Mouse (Mus musculus) lung, embryonic 16.5 days (tissue): ENCODE data around the gene Pabpc4. TPM values are rescaled to one million over a fixed set of nuclear protein-coding genes. Genes with fewer than 3 reads are reported as not detected.
"Not testable (repeated sequence)": the region's sequence is repeated elsewhere in the genome, so short reads cannot be mapped to it uniquely, and the experiment has no call there.

Experiments
- ATAC-seq: fragments of 200-750 bp; cut with Nextera tagmentation; 2 replicates; pipeline ENCODE4 v1.8.0; 2017; ENCODE audit warnings: low read depth, mild to moderate bottlenecking, moderate library complexity
- H3K27ac ChIP-seq: fragments of 300-500 bp; sonication (generic); 2 replicates; pipeline ENCODE4 v1.5.1; 2014; ENCODE audit warnings: mild to moderate bottlenecking, control low read depth, low read length
- H3K27me3 ChIP-seq: fragments of 300-500 bp; sonication (generic); 2 replicates; pipeline ENCODE4 v1.6.1; 2014; ENCODE audit warnings: low read depth, low read length, mixed read lengths; ENCODE audit not compliant: control insufficient read depth, insufficient read depth
- H3K36me3 ChIP-seq: fragments of 300-500 bp; sonication (generic); 2 replicates; pipeline ENCODE4 v1.6.1; 2014; ENCODE audit warnings: low read length; ENCODE audit not compliant: control insufficient read depth, insufficient read depth
- H3K4me1 ChIP-seq: fragments of 300-500 bp; sonication (generic); replicated peaks from 2 replicates; pipeline ENCODE4 v1.6.1; 2014; ENCODE audit warnings: low read length, mixed read lengths; ENCODE audit not compliant: control insufficient read depth, insufficient read depth
- H3K4me2 ChIP-seq: fragments of 300-500 bp; sonication (generic); 2 replicates; pipeline ENCODE4 v1.6.1; 2014; ENCODE audit warnings: low read depth, low read length, control low read depth
- H3K4me3 ChIP-seq: fragments of 300-500 bp; sonication (generic); 2 replicates; pipeline ENCODE4 v1.5.1; 2014; ENCODE audit warnings: mild to moderate bottlenecking, low read length, control low read depth
- H3K9ac ChIP-seq: fragments of 300-500 bp; sonication (generic); 2 replicates; pipeline ENCODE4 v1.6.1; 2014; ENCODE audit warnings: low read length, control low read depth
- H3K9me3 ChIP-seq: fragments of 300-500 bp; sonication (generic); 2 replicates; pipeline ENCODE4 v1.6.1; 2016; ENCODE audit warnings: low read length; ENCODE audit not compliant: control insufficient read depth
- WGBS: fragments of 180-500 bp; shearing (Covaris S2); extraction: QIAGEN DNeasy Blood & Tissue Kit; methylation state at CpG from one replicate; pipeline ENCODE4 v1.1.7; 2014; 5-methylcytosine and 5-hydroxymethylcytosine counted together
- polyA plus RNA-seq: library from polyadenylated mRNA; unstranded; fragments of >200 nt; fragmentation: Nextera tagmentation; extraction: Ambion mirVana; gene quantifications from 2 replicates; pipeline ENCODE4 v1.2.1, GENCODE M21; 2015

The Pabpc4 gene
- polyA plus RNA-seq, 1 experiment from 2014 or later, result 25.4 TPM

DNA sequence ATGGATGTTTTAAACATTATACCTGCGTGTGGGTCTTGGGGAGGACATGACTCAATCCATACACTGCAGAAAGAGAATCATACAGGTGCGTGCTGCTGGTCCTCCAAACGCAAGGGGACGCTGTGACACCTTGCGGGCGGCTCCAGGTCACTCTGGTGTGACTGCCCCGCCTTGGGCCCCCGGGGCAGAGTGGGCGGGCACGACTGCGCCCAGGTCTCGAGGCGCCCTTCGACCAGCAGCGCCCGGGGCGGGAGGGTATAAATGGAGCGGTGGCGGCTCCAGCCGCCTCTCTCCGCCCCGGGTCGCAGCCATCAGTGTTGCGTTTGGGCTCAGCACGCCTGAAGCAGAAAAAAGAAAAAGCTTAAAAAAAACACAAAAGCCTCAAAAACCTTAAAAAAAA, 20.3 kb downstream of the Pabpc4 start:
- peak overlapping the region; percentile 50 for H3K4me3 ChIP-seq
- WGBS, result under 1% methylated on average over 25 of the region's 25 CpGs
- peak; percentile 97 for ATAC-seq
- H3K27ac ChIP-seq, result peak overlapping the region; percentile 46; the same call in 1 of the 2 replicates
- H3K9ac ChIP-seq, result peak overlapping the region; percentile 53
- peaks cover 5% of the 10 kb centered on the region for H3K36me3 ChIP-seq
- H3K4me2 ChIP-seq, result peak overlapping the region; percentile 75
- no peaks in the 10 kb centered on the region for H3K9me3 ChIP-seq
- peaks cover 19% of the 10 kb centered on the region for H3K4me1 ChIP-seq
- no peaks in the 10 kb centered on the region for H3K27me3 ChIP-seq

DNA sequence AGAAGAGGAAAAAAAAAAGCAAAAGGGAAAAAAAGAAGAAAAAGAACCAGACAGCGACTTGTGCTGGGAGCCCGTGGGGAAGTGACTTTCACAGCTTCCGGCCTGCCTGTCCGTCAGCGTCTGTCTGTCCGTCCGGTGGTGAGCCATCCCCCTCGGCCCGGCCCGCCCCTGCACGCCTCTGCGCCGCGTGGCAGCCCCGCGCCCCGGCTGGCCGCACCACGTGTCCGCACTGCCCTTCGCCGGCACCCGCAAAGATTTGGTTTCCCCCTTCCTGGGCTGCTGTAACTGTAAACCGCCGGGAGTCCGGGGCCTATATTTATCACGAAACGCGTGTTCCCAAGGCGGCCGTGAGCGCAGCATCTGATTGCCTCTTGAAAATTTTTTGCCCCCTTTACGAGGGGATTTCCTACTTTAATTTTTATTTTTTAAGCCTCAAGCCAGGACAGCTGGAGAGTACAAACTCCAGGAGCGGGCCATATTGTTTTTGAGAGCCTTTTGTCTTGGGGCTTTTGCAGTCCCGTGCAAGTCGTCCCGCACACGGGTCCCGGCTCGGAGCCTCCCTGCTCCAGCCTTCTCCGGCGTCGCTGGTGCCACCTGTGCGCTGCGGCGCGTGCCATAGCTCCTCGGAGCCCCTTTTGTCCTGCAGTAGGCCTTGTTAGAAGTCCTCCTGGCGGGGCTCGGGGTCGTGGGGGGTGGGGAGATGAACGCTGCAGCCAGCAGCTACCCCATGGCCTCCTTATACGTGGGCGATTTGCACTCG, 20.9 kb downstream of the Pabpc4 start:
- Histone ChIP-seq H3K4me1 (peaks cover 19% of the 10 kb centered on the region), H3K9ac (peak overlapping the region; percentile 53), H3K4me2 (peak overlapping the region; percentile 75), H3K4me3 (peak overlapping the region; percentile 50)
- peak; percentile 68 for ATAC-seq
- not testable (repeated sequence) for H3K27me3 ChIP-seq, H3K36me3 ChIP-seq, H3K9me3 ChIP-seq, H3K27ac ChIP-seq
- under 1% methylated on average over 43 of the region's 55 CpGs for WGBS

DNA sequence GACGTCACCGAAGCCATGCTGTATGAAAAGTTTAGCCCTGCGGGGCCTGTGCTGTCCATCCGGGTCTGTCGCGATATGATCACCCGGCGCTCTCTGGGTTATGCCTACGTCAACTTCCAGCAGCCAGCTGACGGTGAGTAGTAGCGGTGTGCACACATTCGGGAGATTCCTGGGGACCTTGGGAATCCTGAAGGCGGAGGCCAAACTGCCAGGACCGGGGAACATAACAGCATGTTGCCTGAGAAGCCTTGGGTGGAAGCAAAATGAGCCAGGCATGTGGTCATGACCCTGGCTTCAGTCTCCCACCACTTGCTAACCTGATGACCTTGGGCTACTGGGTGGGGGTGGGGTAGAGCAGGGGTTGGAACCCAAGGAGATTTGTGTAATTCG, 21.5 kb downstream of the Pabpc4 start:
- peak overlapping the region; percentile 75 for H3K4me2 ChIP-seq
- H3K4me3 ChIP-seq, result peak overlapping the region; percentile 50
- H3K4me1 ChIP-seq, result peaks cover 19% of the 10 kb centered on the region
- not testable (repeated sequence) for H3K27ac ChIP-seq, H3K27me3 ChIP-seq, H3K9me3 ChIP-seq
- ATAC-seq, result peak; percentile 18; the same call in 1 of the 2 replicates
- under 1% methylated on average over 10 of the region's 15 CpGs for WGBS
- H3K36me3 ChIP-seq, result peaks cover 13% of the 10 kb centered on the region
- peak overlapping the region; percentile 53 for H3K9ac ChIP-seq

DNA sequence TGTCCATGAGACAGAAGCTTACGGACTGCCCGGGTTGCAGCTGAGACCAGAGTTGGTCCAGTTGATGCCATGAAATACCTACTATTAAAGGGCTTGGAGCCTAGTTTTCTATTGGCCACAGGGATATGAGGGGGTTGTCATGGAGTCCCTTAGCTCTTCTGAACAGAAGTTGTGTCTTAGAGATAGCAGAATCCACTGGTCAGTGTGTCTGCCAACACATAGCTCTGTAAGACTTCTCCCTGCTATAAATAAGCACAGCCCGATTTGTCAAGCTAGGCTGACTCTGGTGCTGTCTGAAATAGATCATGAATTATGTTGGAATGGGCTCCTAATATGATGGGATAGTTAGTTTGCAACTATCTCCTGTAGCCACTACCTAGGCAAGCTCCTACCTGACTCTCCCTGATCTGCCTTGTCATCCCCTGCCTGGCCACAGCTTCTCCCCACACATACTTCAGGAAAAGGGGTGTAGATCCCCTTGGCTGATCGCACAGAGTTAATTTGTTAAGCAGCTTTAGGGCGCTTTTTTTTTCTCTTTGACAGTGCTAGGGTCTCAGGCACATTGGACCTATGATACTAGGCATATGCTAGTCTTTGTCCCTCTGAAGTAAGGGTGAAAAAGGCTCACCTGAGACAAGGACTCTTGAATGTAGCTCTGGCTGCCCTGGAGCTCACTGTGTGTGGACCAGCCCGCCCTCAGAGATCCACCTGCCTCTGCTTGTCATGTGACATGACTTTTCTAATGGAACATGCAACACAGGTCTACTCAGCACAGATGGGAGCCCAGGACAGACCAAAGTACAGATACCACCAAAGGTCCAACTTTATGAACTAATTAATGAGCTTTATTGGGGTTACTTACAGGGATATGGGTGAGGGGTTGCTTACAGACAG, 22.8 kb downstream of the Pabpc4 start:
- Histone ChIP-seq H3K9me3 (no peaks in the 10 kb centered on the region), H3K36me3 (peaks cover 19% of the 10 kb centered on the region), H3K4me2 (peak overlapping the region; percentile 75), H3K27me3 (no peaks in the 10 kb centered on the region), H3K4me1 (peaks cover 19% of the 10 kb centered on the region), H3K9ac (peak overlapping the region; percentile 53), H3K27ac (no peak overlapping the region), H3K4me3 (peak overlapping the region; percentile 50)
- WGBS, result 64% methylated on average over 6 of the region's 6 CpGs
- ATAC-seq, result no peak

DNA sequence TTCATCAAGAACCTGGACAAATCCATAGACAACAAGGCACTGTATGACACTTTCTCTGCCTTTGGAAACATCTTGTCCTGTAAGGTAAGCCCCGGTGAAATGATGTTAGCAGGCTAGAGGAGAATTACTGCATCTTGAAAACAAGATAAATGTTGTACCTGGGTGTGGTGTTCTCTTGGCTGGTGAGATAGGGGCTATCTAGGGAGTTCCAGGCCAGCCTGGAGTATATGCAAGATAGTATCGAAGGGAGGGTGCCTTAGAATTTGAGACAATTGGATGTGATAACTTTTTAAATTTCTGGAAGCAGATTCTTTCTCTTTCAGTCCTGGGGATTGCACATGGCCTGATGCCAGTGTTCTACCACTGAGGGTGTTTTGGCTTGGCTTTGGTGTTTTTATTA, 24.6 kb downstream of the Pabpc4 start:
- H3K27ac ChIP-seq, result no peak overlapping the region
- no peak overlapping the region for H3K4me2 ChIP-seq
- peaks cover 19% of the 10 kb centered on the region for H3K4me1 ChIP-seq
- H3K27me3 ChIP-seq, result no peaks in the 10 kb centered on the region
- ATAC-seq, result no peak
- H3K4me3 ChIP-seq, result no peak overlapping the region
- 88% methylated on average over 2 of the region's 2 CpGs for WGBS
- peaks cover 26% of the 10 kb centered on the region for H3K36me3 ChIP-seq
- H3K9me3 ChIP-seq, result no peaks in the 10 kb centered on the region
- H3K9ac ChIP-seq, result no peak overlapping the region

DNA sequence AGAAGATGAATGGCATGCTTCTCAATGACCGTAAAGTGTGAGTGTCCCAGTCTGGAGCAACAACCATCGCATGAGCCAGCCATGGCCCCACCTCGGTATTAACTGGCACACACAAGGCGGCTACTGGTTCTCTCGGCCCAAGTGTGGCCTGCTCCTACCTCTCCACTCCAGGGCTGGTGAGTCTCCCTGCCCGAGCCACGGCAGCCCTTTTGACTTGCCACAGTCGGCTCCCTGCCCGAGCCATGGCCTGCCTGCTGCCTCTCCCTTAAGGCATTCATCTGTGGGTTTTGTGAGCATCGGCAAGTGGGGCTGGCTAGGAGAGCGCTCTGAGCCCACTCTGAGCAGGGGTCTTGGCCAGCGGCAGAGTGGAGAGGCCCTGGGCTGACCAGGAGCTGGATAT, 26.9 kb downstream of the Pabpc4 start:
- Histone ChIP-seq H3K4me2 (no peak overlapping the region), H3K27me3 (no peaks in the 10 kb centered on the region), H3K27ac (no peak overlapping the region), H3K4me3 (no peak overlapping the region), H3K9ac (no peak overlapping the region), H3K4me1 (peaks cover 17% of the 10 kb centered on the region), H3K36me3 (peaks cover 37% of the 10 kb centered on the region), H3K9me3 (no peaks in the 10 kb centered on the region)
- 89% methylated on average over 12 of the region's 12 CpGs for WGBS
- no peak for ATAC-seq

DNA sequence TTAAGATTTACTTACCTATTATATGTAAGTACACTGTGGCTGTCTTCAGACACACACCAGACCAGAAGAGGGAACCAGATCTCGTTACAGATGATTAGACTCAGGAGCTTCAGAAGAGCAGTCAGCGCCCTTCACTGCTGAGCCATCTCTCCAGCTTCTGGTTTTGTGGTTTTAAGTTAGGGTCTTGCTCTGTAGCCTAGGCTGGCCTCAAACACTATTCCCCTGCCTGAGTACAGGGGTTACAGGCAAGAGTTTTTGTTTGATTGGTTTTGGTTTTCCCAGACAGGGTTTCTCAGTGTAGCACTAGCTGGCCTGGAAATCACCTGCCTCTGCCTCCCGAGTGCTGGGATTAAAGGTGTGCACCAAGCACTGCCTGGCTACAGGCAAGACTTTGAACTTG, 30.2 kb downstream of the Pabpc4 start:
- Histone ChIP-seq H3K27ac (no peak overlapping the region), H3K9ac (no peak overlapping the region), H3K36me3 (peaks cover 54% of the 10 kb centered on the region), H3K27me3 (no peaks in the 10 kb centered on the region), H3K9me3 (no peaks in the 10 kb centered on the region), H3K4me1 (no peaks in the 10 kb centered on the region), H3K4me2 (no peak overlapping the region), H3K4me3 (no peak overlapping the region)
- no peak for ATAC-seq
- 80% methylated on average over 3 of the region's 3 CpGs for WGBS

DNA sequence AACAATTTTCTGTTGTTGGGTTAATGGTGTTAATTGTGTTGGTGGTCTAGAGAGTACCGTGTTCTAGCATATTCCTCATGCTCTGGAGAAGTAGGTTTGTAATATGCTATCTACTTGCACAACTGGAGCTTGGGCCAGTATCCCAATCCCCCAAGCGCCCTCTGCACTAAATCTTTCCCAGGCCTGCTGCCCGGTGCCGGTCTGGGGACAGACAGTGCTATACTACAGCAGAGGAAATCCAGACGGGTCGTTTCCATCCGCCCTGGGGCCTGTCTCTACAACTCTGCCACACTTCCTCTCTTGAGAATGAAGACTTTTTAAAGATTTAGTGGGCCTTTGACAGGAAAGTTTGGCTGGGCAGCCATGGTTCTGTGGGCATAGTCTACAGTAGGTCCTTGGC, 30.8 kb downstream of the Pabpc4 start:
- 82% methylated on average over 7 of the region's 7 CpGs for WGBS
- Histone ChIP-seq H3K27ac (no peak overlapping the region), H3K36me3 (peaks cover 54% of the 10 kb centered on the region)

DNA sequence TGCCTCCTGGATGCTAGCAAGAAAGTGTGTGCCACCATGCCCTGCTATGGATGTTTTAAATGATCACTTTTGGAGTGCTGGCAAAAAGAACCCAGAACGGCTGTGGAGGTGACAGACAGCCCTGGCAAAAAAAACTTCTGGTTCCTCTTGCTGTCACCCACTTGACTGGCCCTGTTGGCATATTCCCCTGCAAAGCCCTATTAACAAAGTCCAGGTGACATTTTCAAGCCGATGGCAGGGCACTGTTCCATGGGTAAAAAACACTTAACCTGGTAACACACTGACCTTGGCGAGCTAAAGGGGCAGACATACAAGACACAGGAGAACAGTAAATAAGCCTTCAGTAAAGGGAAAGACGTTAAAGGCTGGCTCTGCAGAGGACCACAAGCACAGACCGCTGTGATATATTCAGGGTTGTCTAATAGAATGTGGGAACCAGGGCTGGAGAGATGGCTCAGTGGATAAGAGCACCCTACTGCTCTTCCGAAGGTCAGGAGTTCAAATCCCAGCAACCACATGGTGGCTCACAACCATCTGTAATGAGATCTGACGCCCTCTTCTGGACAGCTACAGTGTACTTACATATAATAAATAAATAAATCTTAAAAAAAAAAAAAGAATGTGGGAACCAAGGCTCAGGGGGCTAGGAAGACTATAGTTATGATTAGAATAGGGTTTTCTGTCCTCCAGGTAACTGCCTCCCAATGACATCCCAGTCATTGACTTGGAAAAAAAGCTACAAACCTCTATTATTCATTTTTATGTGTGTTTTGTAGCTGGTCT, 31.7 kb downstream of the Pabpc4 start:
- Histone ChIP-seq H3K4me3 (no peak overlapping the region), H3K9me3 (no peaks in the 10 kb centered on the region), H3K4me2 (no peak overlapping the region), H3K27ac (no peak overlapping the region), H3K27me3 (no peaks in the 10 kb centered on the region), H3K36me3 (peaks cover 54% of the 10 kb centered on the region), H3K4me1 (no peaks in the 10 kb centered on the region), H3K9ac (no peak overlapping the region)
- no peak for ATAC-seq
- WGBS, result 72% methylated on average over 7 of the region's 7 CpGs

More for the DNA sequence above, 30.8 kb downstream of the Pabpc4 start:
- no peaks in the 10 kb centered on the region for H3K9me3 ChIP-seq
- ATAC-seq, result no peak
- no peak overlapping the region for H3K4me2 ChIP-seq
- H3K4me3 ChIP-seq, result no peak overlapping the region
- no peak overlapping the region for H3K9ac ChIP-seq
- no peaks in the 10 kb centered on the region for H3K4me1 ChIP-seq
- no peaks in the 10 kb centered on the region for H3K27me3 ChIP-seq
